Mouse (Mus musculus): ENCODE results near the gene Nckap1l. TPM values are rescaled to one million over a fixed set of nuclear protein-coding genes. Genes with fewer than 3 reads are reported as not detected.

The Nckap1l gene
- polyA plus RNA-seq, 1 experiment from 2014 or later, result 7.0 TPM

GRCm38 (mm10) chr15:103488336-103488735 lies 34.7 kb downstream of the Nckap1l start:
- Histone ChIP-seq H3K4me1 (ENCODE audit: control insufficient read depth, insufficient read depth, low read length) (no peaks in the 10 kb centered on the region), H3K4me3 (ENCODE audit: low read length) (no peak overlapping the region), H3K27ac (ENCODE audit: low read length) (no peak overlapping the region), H3K9ac (ENCODE audit: low read length) (no peak overlapping the region), H3K27me3 (ENCODE audit: control insufficient read depth, insufficient read depth, low read length) (no peaks in the 10 kb centered on the region), H3K4me2 (ENCODE audit: low read depth, low read length) (no peak overlapping the region), H3K9me3 (replicated peaks; ENCODE audit: control insufficient read depth, low read length) (no peaks in the 10 kb centered on the region), H3K36me3 (ENCODE audit: control insufficient read depth, insufficient read depth) (no peaks in the 10 kb centered on the region)
- no peak for ATAC-seq (replicated peaks; ENCODE audit: extremely low read depth, insufficient read depth, low FRiP score)
- 37% methylated on average over 4 of the region's 4 CpGs for WGBS

DNA sequence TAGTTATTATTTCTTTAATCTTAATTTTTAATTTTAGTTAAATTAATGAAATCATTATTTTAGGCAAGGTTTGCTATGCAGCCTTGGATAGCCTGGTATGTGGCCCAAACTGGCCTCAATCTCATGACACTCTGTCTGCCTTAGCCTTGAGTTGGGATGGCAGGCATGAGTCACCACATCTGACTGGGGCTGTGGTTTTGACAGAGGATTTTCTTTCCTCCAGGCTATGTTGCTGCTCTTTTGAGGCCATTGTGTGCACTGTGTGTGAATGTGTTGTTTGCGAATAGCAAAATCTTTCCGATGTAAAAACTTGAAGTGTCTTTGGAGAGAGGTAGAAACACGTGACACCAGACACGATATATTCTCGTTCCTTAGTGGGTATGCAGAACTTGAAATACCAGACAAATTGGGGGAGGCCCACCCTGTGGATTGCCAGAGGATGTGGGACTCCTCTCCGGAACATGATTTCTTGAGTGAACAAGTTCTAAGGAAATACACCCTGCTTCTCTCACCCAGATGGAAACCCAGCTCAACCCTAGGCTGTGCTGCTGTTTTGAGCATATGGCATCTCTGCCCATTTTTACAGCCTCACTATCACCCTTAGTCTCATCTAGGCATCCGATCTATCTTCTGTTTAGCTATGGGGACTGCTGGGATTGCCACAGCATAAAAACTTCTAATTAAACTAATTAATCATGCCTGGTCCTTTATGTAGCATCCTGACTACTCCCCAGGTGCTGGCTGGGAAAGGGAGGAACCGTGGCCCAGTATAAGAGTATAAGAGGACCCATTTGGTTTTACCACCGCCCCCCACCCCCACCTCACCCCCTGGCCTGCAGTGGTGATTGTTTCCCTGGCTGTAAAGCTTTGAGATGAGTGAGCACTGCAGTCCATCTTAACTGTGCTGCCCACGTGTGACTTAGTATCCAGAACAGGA lies 42.9 kb downstream of the Nckap1l start:
- H3K27me3 ChIP-seq (ENCODE audit: control insufficient read depth, insufficient read depth, low read length), result no peaks in the 10 kb centered on the region
- H3K4me3 ChIP-seq (ENCODE audit: low read length), result no peak overlapping the region
- H3K9me3 ChIP-seq (replicated peaks; ENCODE audit: control insufficient read depth, low read length), result no peaks in the 10 kb centered on the region
- H3K4me1 ChIP-seq (ENCODE audit: control insufficient read depth, insufficient read depth, low read length), result no peaks in the 10 kb centered on the region
- 67% methylated on average over 10 of the region's 10 CpGs for WGBS
- no peak for ATAC-seq (replicated peaks; ENCODE audit: extremely low read depth, insufficient read depth, low FRiP score)
- H3K27ac ChIP-seq (ENCODE audit: low read length), result no peak overlapping the region
- H3K36me3 ChIP-seq (ENCODE audit: control insufficient read depth, insufficient read depth), result no peaks in the 10 kb centered on the region
- H3K4me2 ChIP-seq (ENCODE audit: low read depth, low read length), result no peak overlapping the region
- H3K9ac ChIP-seq (ENCODE audit: low read length), result no peak overlapping the region

- 37% methylated on average over 3 of the region's 3 CpGs for WGBS
- no peaks in the 10 kb centered on the region for H3K9me3 ChIP-seq (replicated peaks; ENCODE audit: control insufficient read depth, low read length)
- no peak overlapping the region for H3K4me2 ChIP-seq (ENCODE audit: low read depth, low read length)
- no peaks in the 10 kb centered on the region for H3K4me1 ChIP-seq (ENCODE audit: control insufficient read depth, insufficient read depth, low read length)
- no peaks in the 10 kb centered on the region; the same call in 1 of the 2 replicates for H3K27me3 ChIP-seq (ENCODE audit: control insufficient read depth, insufficient read depth, low read length)
- H3K27ac ChIP-seq (ENCODE audit: low read length), result no peak overlapping the region
- H3K9ac ChIP-seq (ENCODE audit: low read length), result no peak overlapping the region
- ATAC-seq (replicated peaks; ENCODE audit: extremely low read depth, insufficient read depth, low FRiP score), result no peak
- no peak overlapping the region for H3K4me3 ChIP-seq (ENCODE audit: low read length)
- no peaks in the 10 kb centered on the region for H3K36me3 ChIP-seq (ENCODE audit: control insufficient read depth, insufficient read depth)
Measured at GRCm38 (mm10) chr15:103498157-103498556, 44.6 kb downstream of the Nckap1l start.

- ATAC-seq (replicated peaks; ENCODE audit: extremely low read depth, insufficient read depth, low FRiP score), result no peak
- Histone ChIP-seq H3K9me3 (replicated peaks; ENCODE audit: control insufficient read depth, low read length) (no peaks in the 10 kb centered on the region), H3K4me2 (ENCODE audit: low read depth, low read length) (no peak overlapping the region), H3K4me3 (ENCODE audit: low read length) (no peak overlapping the region), H3K27me3 (ENCODE audit: control insufficient read depth, insufficient read depth, low read length) (peaks cover 16% of the 10 kb centered on the region), H3K27ac (ENCODE audit: low read length) (no peak overlapping the region), H3K36me3 (ENCODE audit: control insufficient read depth, insufficient read depth) (no peaks in the 10 kb centered on the region), H3K9ac (ENCODE audit: low read length) (no peak overlapping the region), H3K4me1 (ENCODE audit: control insufficient read depth, insufficient read depth, low read length) (no peaks in the 10 kb centered on the region)
- WGBS, result 58% methylated on average over 1 of the region's 1 CpGs
Measured at GRCm38 (mm10) chr15:103500723-103501122, 47.1 kb downstream of the Nckap1l start.

- ATAC-seq (replicated peaks; ENCODE audit: extremely low read depth, insufficient read depth, low FRiP score), result no peak
- Histone ChIP-seq H3K9me3 (replicated peaks; ENCODE audit: control insufficient read depth, low read length) (no peaks in the 10 kb centered on the region), H3K27ac (ENCODE audit: low read length) (no peak overlapping the region), H3K4me2 (ENCODE audit: low read depth, low read length) (no peak overlapping the region), H3K27me3 (ENCODE audit: control insufficient read depth, insufficient read depth, low read length) (peaks cover 16% of the 10 kb centered on the region), H3K9ac (ENCODE audit: low read length) (no peak overlapping the region), H3K36me3 (ENCODE audit: control insufficient read depth, insufficient read depth) (no peaks in the 10 kb centered on the region), H3K4me1 (ENCODE audit: control insufficient read depth, insufficient read depth, low read length) (no peaks in the 10 kb centered on the region), H3K4me3 (ENCODE audit: low read length) (no peak overlapping the region)
- 47% methylated on average over 2 of the region's 2 CpGs for WGBS
Measured at GRCm38 (mm10) chr15:103501186-103501585, 47.6 kb downstream of the Nckap1l start.

- H3K4me1 ChIP-seq (ENCODE audit: control insufficient read depth, insufficient read depth, low read length), result no peaks in the 10 kb centered on the region
- H3K4me2 ChIP-seq (ENCODE audit: low read depth, low read length), result peak within 1 kb of the TSS; percentile 93
- peak within 1 kb of the TSS; percentile 75 for H3K9ac ChIP-seq (ENCODE audit: low read length)
- peak within 1 kb of the TSS; percentile 66 for H3K4me3 ChIP-seq (ENCODE audit: low read length)
- H3K27ac ChIP-seq (ENCODE audit: low read length), result no peak within 1 kb of the TSS; the same call in 1 of the 2 replicates
- WGBS, result 2% methylated on average over 40 of the region's 63 CpGs
- peak; percentile 94 for ATAC-seq (replicated peaks; ENCODE audit: extremely low read depth, insufficient read depth, low FRiP score)
- peaks cover 16% of the 10 kb centered on the region for H3K27me3 ChIP-seq (ENCODE audit: control insufficient read depth, insufficient read depth, low read length)
- H3K36me3 ChIP-seq (ENCODE audit: control insufficient read depth, insufficient read depth), result no peaks in the 10 kb centered on the region
- H3K9me3 ChIP-seq (replicated peaks; ENCODE audit: control insufficient read depth, low read length), result no peaks in the 10 kb centered on the region
Measured at GRCm38 (mm10) chr15:103502435-103503250, 49.0 kb downstream of the Nckap1l start, which contains the start of gene Pde1b. Pde1b (plus strand) TSS chr15:103503034.

DNA sequence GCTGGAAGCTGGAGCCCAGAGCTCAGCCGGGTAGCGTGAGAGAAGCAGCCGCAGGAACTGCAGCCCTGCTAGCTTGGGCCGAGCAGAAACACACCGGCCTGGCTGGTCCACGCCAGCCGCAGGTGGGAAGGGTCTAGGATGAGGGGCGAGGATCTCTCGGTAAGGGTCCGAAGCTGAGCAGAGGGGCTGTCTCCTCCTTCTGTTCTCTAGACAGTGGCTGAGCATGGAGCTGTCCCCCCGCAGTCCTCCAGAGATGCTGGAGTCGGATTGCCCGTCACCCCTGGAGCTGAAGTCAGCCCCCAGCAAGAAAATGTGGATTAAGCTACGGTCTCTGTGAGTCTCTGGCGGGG lies 49.6 kb downstream of the Nckap1l start:
- peaks cover 16% of the 10 kb centered on the region for H3K27me3 ChIP-seq (ENCODE audit: control insufficient read depth, insufficient read depth, low read length)
- H3K27ac ChIP-seq (ENCODE audit: low read length), result no peak overlapping the region; the same call in 1 of the 2 replicates

DNA sequence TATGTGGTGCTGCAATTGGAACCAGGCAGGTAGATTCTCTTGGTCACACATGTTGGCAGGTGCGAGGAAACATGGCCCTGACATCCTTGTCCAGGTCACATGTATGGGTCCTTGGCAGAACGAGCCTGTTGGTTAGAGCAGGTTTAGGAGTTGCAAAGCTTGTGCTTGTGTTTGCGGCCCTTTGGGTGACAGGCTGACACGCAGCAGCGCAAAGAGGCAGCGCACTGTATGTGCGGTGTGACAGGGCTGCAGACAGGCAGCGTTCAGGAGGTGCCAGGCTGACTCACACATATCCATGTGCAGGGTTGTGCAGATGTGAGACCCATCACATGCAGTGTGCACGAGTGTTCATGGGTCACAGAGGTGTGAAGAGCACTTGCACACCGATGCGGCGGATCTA lies 50.1 kb downstream of the Nckap1l start:
- Histone ChIP-seq H3K4me1 (ENCODE audit: control insufficient read depth, insufficient read depth, low read length) (no peaks in the 10 kb centered on the region), H3K9me3 (replicated peaks; ENCODE audit: control insufficient read depth, low read length) (no peaks in the 10 kb centered on the region), H3K27ac (ENCODE audit: low read length) (no peak overlapping the region), H3K4me2 (ENCODE audit: low read depth, low read length) (peak overlapping the region; percentile 93), H3K4me3 (ENCODE audit: low read length) (peak overlapping the region; percentile 66), H3K36me3 (ENCODE audit: control insufficient read depth, insufficient read depth) (no peaks in the 10 kb centered on the region), H3K27me3 (ENCODE audit: control insufficient read depth, insufficient read depth, low read length) (peaks cover 16% of the 10 kb centered on the region), H3K9ac (ENCODE audit: low read length) (no peak overlapping the region; the same call in 1 of the 2 replicates)
- WGBS, result 43% methylated on average over 12 of the region's 12 CpGs
- no peak for ATAC-seq (replicated peaks; ENCODE audit: extremely low read depth, insufficient read depth, low FRiP score)

More for the DNA sequence above, 49.6 kb downstream of the Nckap1l start:
- Histone ChIP-seq H3K9ac (ENCODE audit: low read length) (peak overlapping the region; percentile 75), H3K4me3 (ENCODE audit: low read length) (peak overlapping the region; percentile 66), H3K9me3 (replicated peaks; ENCODE audit: control insufficient read depth, low read length) (no peaks in the 10 kb centered on the region), H3K4me1 (ENCODE audit: control insufficient read depth, insufficient read depth, low read length) (no peaks in the 10 kb centered on the region), H3K36me3 (ENCODE audit: control insufficient read depth, insufficient read depth) (no peaks in the 10 kb centered on the region), H3K4me2 (ENCODE audit: low read depth, low read length) (peak overlapping the region; percentile 93)
- peak; percentile 41; the same call in 1 of the 2 replicates for ATAC-seq (replicated peaks; ENCODE audit: extremely low read depth, insufficient read depth, low FRiP score)
- WGBS, result 3% methylated on average over 14 of the region's 15 CpGs
